Comparison of ENCODE assay signal across 18 mouse cellular contexts in genomic region chr16:52418568-52419158, GRCm38 (mm10). TPM values are rescaled to one million over a fixed set of nuclear protein-coding genes. Genes with fewer than 3 reads are reported as not detected.
DNase-seq lines count a peak whose midpoint lies in the region; ATAC-seq and TF ChIP-seq lines count a peak whose summit lies in the region.
"Had no signal": no experiment of that assay in that cellular context is flagged by ENCODE, and none has a peak within 500 bp of the region (broad histone marks: within the 10 kb centered on the region; RNA-seq: fewer than 3 reads in every experiment).

No protein-coding gene starts in this region.

- 47% methylated on average over 5 of the region's 5 CpGs for WGBS in liver, postnatal 0 days (ENCODE audit: insufficient replicate concordance)
- WGBS in midbrain, postnatal 0 days: 70% methylated on average over 5 of the region's 5 CpGs

- TF ChIP-seq EP300 in liver, postnatal 0 days (IDR thresholded peaks at IDR 0.05; ENCODE audit: low read depth): no peak

- intact Hi-C loops in left cerebral cortex, postnatal 4 days (cut with DNase I): no loop called here

- H3K9ac ChIP-seq in liver, postnatal 0 days (replicated peaks): no peak overlapping the region
- no peak overlapping the region for H3K9ac ChIP-seq in midbrain, postnatal 0 days (replicated peaks; ENCODE audit: low read length, poor library complexity, severe bottlenecking)
- H3K9ac ChIP-seq: heart, embryonic 13.5 days; liver, embryonic 13.5 days; stomach, embryonic 15.5 days had no signal

- no peak for DNase-seq in liver, postnatal 0 days
- DNase-seq in liver: no peak
- peak; percentile 17 for DNase-seq in CD4-positive helper T cell, adult 2 months (ENCODE audit: low read depth, low spot score)
- no peak for DNase-seq in left cerebral cortex, postnatal 4 days
- DNase-seq in midbrain, postnatal 0 days (ENCODE audit: low spot score): no peak
- DNase-seq: adrenal gland, postnatal 25 days; cerebellum, adult 2 months; kidney, postnatal 36 days; liver, embryonic 13.5 days had no signal

- H3K27ac ChIP-seq in liver, postnatal 0 days (ENCODE audit: low read depth): no peak overlapping the region
- H3K27ac ChIP-seq in midbrain, postnatal 0 days (ENCODE audit: low read depth, low read length): no peak overlapping the region
- H3K27ac ChIP-seq: embryonic facial prominence, embryonic 10.5 days; forebrain, embryonic 10.5 days; heart, embryonic 13.5 days; liver, embryonic 13.5 days; stomach, embryonic 15.5 days had no signal

- no peak overlapping the region for H3K4me2 ChIP-seq in liver, postnatal 0 days (ENCODE audit: low read depth, low read length)
- H3K4me2 ChIP-seq in midbrain, postnatal 0 days (ENCODE audit: low read depth, low read length, poor library complexity, severe bottlenecking): no peak overlapping the region
- H3K4me2 ChIP-seq: heart, embryonic 13.5 days; liver, embryonic 13.5 days; stomach, embryonic 15.5 days had no signal

- no peaks in the 10 kb centered on the region for H3K27me3 ChIP-seq in liver, postnatal 0 days (ENCODE audit: insufficient read depth, low read length)
- H3K27me3 ChIP-seq in midbrain, postnatal 0 days (ENCODE audit: insufficient read depth, low read length): no peaks in the 10 kb centered on the region
- H3K27me3 ChIP-seq: heart, embryonic 13.5 days; liver, embryonic 13.5 days; stomach, embryonic 15.5 days had no signal

- H3K36me3 ChIP-seq in liver, postnatal 0 days (replicated peaks; ENCODE audit: insufficient read depth, low read length): no peaks in the 10 kb centered on the region
- no peaks in the 10 kb centered on the region for H3K36me3 ChIP-seq in midbrain, postnatal 0 days (ENCODE audit: insufficient read depth, low read length)
- H3K36me3 ChIP-seq: embryonic facial prominence, embryonic 10.5 days; forebrain, embryonic 10.5 days; heart, embryonic 13.5 days; liver, embryonic 13.5 days; stomach, embryonic 15.5 days had no signal

- no peaks in the 10 kb centered on the region for H3K9me3 ChIP-seq in liver, postnatal 0 days (ENCODE audit: low read length)
- no peaks in the 10 kb centered on the region for H3K9me3 ChIP-seq in midbrain, postnatal 0 days (ENCODE audit: low read length)
- H3K9me3 ChIP-seq: embryonic facial prominence, embryonic 10.5 days; forebrain, embryonic 10.5 days; heart, embryonic 13.5 days; liver, embryonic 13.5 days; stomach, embryonic 15.5 days had no signal

- H3K4me3 ChIP-seq in liver, postnatal 0 days (ENCODE audit: low read depth, low read length): no peak overlapping the region
- no peak overlapping the region for H3K4me3 ChIP-seq in midbrain, postnatal 0 days (ENCODE audit: low read depth, low read length)
- H3K4me3 ChIP-seq: embryonic facial prominence, embryonic 10.5 days; forebrain, embryonic 10.5 days; heart, embryonic 13.5 days; left cerebral cortex, adult 2 months; liver, embryonic 13.5 days; stomach, embryonic 15.5 days had no signal

- peak; percentile 72 for ATAC-seq in liver, postnatal 0 days
- ATAC-seq in activated CD4-positive, CD25-positive, alpha-beta regulatory T cell, adult 4 months: peak; percentile 83
- ATAC-seq in monocyte, adult 5-6 weeks (replicated peaks; ENCODE audit: insufficient number of reproducible peaks, low FRiP score, low TSS enrichment, poor library complexity, severe bottlenecking): peak; percentile 72; the same call in 1 of the 2 replicates
- ATAC-seq in erythroblast, adult 5-6 weeks (replicated peaks; ENCODE audit: low FRiP score, poor library complexity, severe bottlenecking): no peak
- no peak for ATAC-seq in midbrain, postnatal 0 days (ENCODE audit: low FRiP score)
- ATAC-seq: hindbrain, embryonic 16.5 days had no signal

- no peak for TF ChIP-seq CTCF in liver, postnatal 0 days (IDR thresholded peaks at IDR 0.05; ENCODE audit: low read depth)
- no peak for TF ChIP-seq CTCF in midbrain, postnatal 0 days (IDR thresholded peaks at IDR 0.05)

- H3K4me1 ChIP-seq in liver, postnatal 0 days (ENCODE audit: insufficient read depth): peaks cover 7% of the 10 kb centered on the region
- peaks cover 4% of the 10 kb centered on the region; the same call in 1 of the 2 replicates for H3K4me1 ChIP-seq in midbrain, postnatal 0 days (ENCODE audit: insufficient read depth, low read length)
- H3K4me1 ChIP-seq: embryonic facial prominence, embryonic 10.5 days; forebrain, embryonic 10.5 days; stomach, embryonic 15.5 days had no signal

RNA-seq across cellular contexts. Expression of gene Alcam, which starts 35.2 kb away (rescaled TPM):
- polyA plus RNA-seq in liver, postnatal 0 days (2015; fragmentation: Nextera tagmentation; extraction: Ambion mirVana): 7.1 and 8.1 TPM in 2 replicates
- 1 to 10 TPM; 5.5 to 7.0 TPM for polyA plus RNA-seq in activated CD4-positive, CD25-positive, alpha-beta regulatory T cell, adult 4 months (2017; shearing (Covaris generic))
- 77.2 to 82.4 TPM (median 80.4 TPM) in 3 replicates for total RNA-seq in monocyte, adult 5-6 weeks (2017)
- 10.4 and 18.8 TPM in 2 replicates for total RNA-seq in erythroblast, adult 5-6 weeks (2015; ENCODE audit: low replicate concordance)
- 6.9 and 11.0 TPM in 2 replicates for total RNA-seq in erythroblast, adult 5-6 weeks (2017; ENCODE audit: low replicate concordance)
- 100 to 1,000 TPM; 147 to 150 TPM for total RNA-seq in left cerebral cortex, postnatal 4 days (2021)
- total RNA-seq in midbrain, postnatal 0 days (2014; rRNA removed): 147 and 154 TPM in 2 replicates
- polyA plus RNA-seq in midbrain, postnatal 0 days (2015; fragmentation: Nextera tagmentation; extraction: Ambion mirVana): 37.5 and 40.3 TPM in 2 replicates

Comparison
In these comparisons a context has a peak if more than half of its experiments do, and no peak if none do; other contexts are left out.
1. ATAC-seq: peak in liver, postnatal 0 days (single experiment), activated CD4-positive, CD25-positive, alpha-beta regulatory T cell, adult 4 months (single experiment) and monocyte, adult 5-6 weeks (single experiment); none in erythroblast, adult 5-6 weeks (single experiment) and midbrain, postnatal 0 days (single experiment).